Mouse (Mus musculus): ENCODE measurements around the gene Traf3. TPM values are rescaled to one million over a fixed set of nuclear protein-coding genes. Genes with fewer than 3 reads are reported as not detected.
A peak's percentile ranks its signal among the peaks of the same experiment; 100 is the strongest.

Traf3 gene
- 29.3 and 29.8 TPM in 2 replicates for polyA plus RNA-seq (2012; rRNA removed)

DNA sequence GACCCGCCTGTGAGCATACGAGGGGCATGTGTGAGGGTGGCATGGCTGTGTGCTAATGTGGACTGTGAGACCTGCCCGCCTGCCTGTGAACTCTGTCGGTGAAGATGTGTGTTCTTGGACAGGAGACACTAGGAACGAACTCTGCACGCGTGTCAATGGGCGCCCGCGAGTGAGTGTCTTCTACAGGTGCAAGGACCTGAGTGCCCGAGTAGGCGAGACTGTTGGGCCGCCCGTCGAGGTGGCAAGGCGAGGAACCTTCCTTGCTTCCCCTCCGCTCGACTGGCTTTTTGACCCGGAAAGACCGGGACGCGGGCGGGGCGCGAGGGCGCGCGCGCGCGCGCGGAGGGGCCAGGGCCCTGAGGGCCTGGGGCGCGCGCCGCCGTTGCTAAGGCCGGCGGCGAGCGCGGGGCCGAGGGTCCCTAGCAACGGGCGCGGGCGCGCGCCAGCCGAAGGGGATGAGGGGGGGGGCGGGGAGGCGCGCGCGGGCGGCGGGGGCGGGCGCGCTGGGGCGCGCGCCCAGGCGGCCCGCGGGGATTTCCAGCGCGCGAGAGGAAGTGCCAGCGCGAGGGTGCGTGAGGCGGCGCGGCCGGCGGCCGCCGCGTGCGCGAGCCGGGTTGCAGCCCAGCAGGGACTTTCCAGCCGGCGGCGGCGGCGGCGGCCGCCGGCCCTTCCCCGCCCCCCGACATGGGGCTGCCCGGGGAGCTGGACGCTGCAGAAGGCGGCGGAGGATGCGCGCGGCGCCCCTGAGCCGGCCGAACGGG lies at the start of gene Traf3:
Traf3 (plus strand) TSS at position 540 of the 761 bp plus-strand sequence.
- TF ChIP-seq POLR2A (IDR thresholded peaks at IDR 0.05; ENCODE audit: borderline replicate concordance, insufficient read depth, low read length): no peak
- no peak for TF ChIP-seq CTCF (IDR thresholded peaks at IDR 0.05; ENCODE audit: borderline replicate concordance, insufficient read depth, low read depth, low read length)
- H3K4me1 ChIP-seq (ENCODE audit: control insufficient read depth, insufficient read depth, low read length): peaks cover 4% of the 10 kb centered on the region; the same call in 1 of the 2 replicates
- WGBS: 3% methylated on average over 87 of the region's 105 CpGs

DNA sequence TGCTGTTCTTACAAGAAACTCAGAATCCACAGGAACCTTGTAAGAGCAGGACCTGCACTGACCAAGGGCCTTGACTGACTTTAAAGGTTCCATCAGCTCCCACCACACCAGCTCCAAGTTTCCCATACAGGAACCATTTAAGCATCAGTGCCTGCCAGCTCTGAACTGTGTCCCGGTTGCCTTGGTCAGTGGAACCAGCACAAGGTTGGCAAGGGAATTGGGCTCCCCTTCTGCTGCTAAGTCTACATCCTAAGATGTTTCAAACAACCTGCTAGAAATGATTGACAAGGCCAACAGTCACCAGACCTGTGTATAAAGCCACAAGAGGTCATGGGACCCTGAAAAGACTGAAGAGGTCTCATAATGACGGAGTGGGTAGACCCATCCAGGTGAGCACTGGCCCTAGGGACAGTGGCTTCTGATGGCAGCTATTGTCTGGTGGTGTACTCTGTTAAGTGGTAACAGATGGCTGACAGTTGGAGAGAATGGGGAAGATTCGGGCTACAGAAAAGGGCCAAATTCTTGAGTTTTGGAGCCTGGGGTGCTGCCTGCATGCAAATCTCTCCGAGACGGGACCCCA lies 46.6 kb upstream of the Traf3 start:
- H3K27ac ChIP-seq (ENCODE audit: insufficient read depth, low read length): no peak overlapping the region
- peaks cover 27% of the 10 kb centered on the region for H3K4me1 ChIP-seq (ENCODE audit: control insufficient read depth, insufficient read depth, low read length)
- H3K4me3 ChIP-seq (replicated peaks; ENCODE audit: insufficient read depth, low read depth, low read length): no peak overlapping the region
- peak; percentile 71 to 72 for DNase-seq
- no peak for TF ChIP-seq CTCF (IDR thresholded peaks at IDR 0.05; ENCODE audit: borderline replicate concordance, insufficient read depth, low read depth, low read length)
- TF ChIP-seq POLR2A (IDR thresholded peaks at IDR 0.05; ENCODE audit: borderline replicate concordance, insufficient read depth, low read length): no peak
- WGBS: 15% methylated on average over 5 of the region's 5 CpGs
- H3K27me3 ChIP-seq (ENCODE audit: control insufficient read depth, insufficient read depth, low read length): no peaks in the 10 kb centered on the region

More for the DNA sequence above, at the start of gene Traf3:
- Histone ChIP-seq H3K27ac (ENCODE audit: insufficient read depth, low read length) (peak within 1 kb of the TSS; percentile 41), H3K27me3 (ENCODE audit: control insufficient read depth, insufficient read depth, low read length) (no peaks in the 10 kb centered on the region), H3K4me3 (replicated peaks; ENCODE audit: insufficient read depth, low read depth, low read length) (peak within 1 kb of the TSS; percentile 71)
- peak; percentile 65 to 67 for DNase-seq

DNA sequence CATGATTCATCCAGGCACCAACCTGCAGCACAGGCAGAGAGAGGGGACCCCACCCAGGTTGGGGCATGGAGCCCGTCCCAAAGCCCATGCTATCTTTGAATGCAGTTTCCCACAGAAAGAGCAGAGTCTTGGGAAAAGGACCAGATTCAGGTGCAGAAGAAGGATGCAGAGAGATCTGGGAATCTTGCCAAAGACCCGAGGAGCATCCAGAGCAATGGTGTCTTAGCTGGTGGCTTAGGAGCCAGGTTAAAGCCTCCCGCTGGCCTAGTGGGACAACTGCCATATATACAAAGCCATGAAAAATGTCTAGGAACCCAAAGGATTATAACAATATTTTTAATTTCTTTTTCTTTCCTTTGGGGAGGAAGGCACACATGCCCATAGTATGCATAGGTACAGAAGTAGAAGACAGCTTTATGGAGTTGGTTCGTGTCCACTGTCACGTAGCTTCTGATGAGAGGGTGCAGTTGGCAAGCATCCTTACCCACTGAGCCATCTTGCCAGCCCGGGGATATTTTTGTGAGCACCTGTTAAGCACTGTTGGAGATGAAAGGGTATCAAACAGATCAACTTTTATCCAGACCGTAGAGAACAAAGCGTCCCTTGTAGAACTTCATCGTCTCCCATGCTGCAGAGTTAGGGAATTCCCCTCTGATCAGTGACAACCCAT lies 45.1 kb upstream of the Traf3 start:
- Histone ChIP-seq H3K27ac (ENCODE audit: insufficient read depth, low read length) (no peak overlapping the region), H3K4me1 (ENCODE audit: control insufficient read depth, insufficient read depth, low read length) (peaks cover 27% of the 10 kb centered on the region), H3K27me3 (ENCODE audit: control insufficient read depth, insufficient read depth, low read length) (no peaks in the 10 kb centered on the region), H3K4me3 (replicated peaks; ENCODE audit: insufficient read depth, low read depth, low read length) (no peak overlapping the region)
- DNase-seq: peak; percentile 60 to 77
- 24% methylated on average over 9 of the region's 9 CpGs for WGBS
- TF ChIP-seq CTCF (IDR thresholded peaks at IDR 0.05; ENCODE audit: borderline replicate concordance, insufficient read depth, low read depth, low read length): no peak

DNA sequence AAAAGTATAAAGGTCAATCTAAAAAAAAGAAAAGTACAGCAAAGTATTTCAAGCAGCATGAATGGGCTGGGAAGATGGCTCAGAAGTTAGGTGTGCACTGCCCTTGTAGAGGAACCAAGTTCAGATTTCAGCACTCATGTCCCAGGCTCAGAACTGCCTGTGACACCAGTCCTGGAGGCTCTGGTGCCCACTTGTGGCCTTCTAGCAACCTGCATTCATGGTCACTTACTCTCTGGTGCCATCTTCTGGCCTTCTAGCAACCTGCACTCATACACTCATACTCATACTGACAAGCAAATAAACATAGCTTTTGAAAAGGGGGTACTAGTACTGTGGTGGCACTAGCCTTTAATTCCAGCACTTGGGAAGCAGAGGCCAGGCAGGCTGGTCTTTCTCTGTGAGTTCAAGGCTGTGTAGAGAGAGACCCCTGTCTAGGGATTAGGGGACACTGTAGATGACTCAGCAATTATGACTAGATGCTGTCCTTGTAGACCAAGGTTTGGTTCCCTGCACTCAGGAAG lies 43.8 kb upstream of the Traf3 start:
- Histone ChIP-seq H3K4me3 (replicated peaks; ENCODE audit: insufficient read depth, low read depth, low read length) (no peak overlapping the region), H3K27me3 (ENCODE audit: control insufficient read depth, insufficient read depth, low read length) (no peaks in the 10 kb centered on the region), H3K4me1 (ENCODE audit: control insufficient read depth, insufficient read depth, low read length) (peaks cover 27% of the 10 kb centered on the region), H3K27ac (ENCODE audit: insufficient read depth, low read length) (no peak overlapping the region)
- DNase-seq: no peak
- TF ChIP-seq POLR2A (IDR thresholded peaks at IDR 0.05; ENCODE audit: borderline replicate concordance, insufficient read depth, low read length): no peak
- TF ChIP-seq CTCF (IDR thresholded peaks at IDR 0.05; ENCODE audit: borderline replicate concordance, insufficient read depth, low read depth, low read length): peak; percentile 49

- H3K4me1 ChIP-seq (ENCODE audit: control insufficient read depth, insufficient read depth, low read length): peaks cover 16% of the 10 kb centered on the region
- H3K4me3 ChIP-seq (replicated peaks; ENCODE audit: insufficient read depth, low read depth, low read length): no peak overlapping the region
- no peak for DNase-seq
- H3K27ac ChIP-seq (ENCODE audit: insufficient read depth, low read length): no peak overlapping the region
- no peaks in the 10 kb centered on the region for H3K27me3 ChIP-seq (ENCODE audit: control insufficient read depth, insufficient read depth, low read length)
- TF ChIP-seq CTCF (IDR thresholded peaks at IDR 0.05; ENCODE audit: borderline replicate concordance, insufficient read depth, low read depth, low read length) (no peak), POLR2A (IDR thresholded peaks at IDR 0.05; ENCODE audit: borderline replicate concordance, insufficient read depth, low read length) (no peak)
- WGBS: 83% methylated on average over 14 of the region's 14 CpGs
Measured at GRCm38 (mm10) chr12:111124601-111125260, 41.4 kb upstream of the Traf3 start.

GRCm38 (mm10) chr12:111125666-111126065 lies 40.5 kb upstream of the Traf3 start:
- Histone ChIP-seq H3K27ac (ENCODE audit: insufficient read depth, low read length) (no peak overlapping the region), H3K4me1 (ENCODE audit: control insufficient read depth, insufficient read depth, low read length) (peaks cover 8% of the 10 kb centered on the region), H3K27me3 (ENCODE audit: control insufficient read depth, insufficient read depth, low read length) (no peaks in the 10 kb centered on the region), H3K4me3 (replicated peaks; ENCODE audit: insufficient read depth, low read depth, low read length) (no peak overlapping the region)
- TF ChIP-seq POLR2A (IDR thresholded peaks at IDR 0.05; ENCODE audit: borderline replicate concordance, insufficient read depth, low read length) (no peak), CTCF (IDR thresholded peaks at IDR 0.05; ENCODE audit: borderline replicate concordance, insufficient read depth, low read depth, low read length) (no peak)
- DNase-seq: peak in 1 of 2 experiments; percentile 42
- 42% methylated on average over 6 of the region's 6 CpGs for WGBS

- H3K27ac ChIP-seq (ENCODE audit: insufficient read depth, low read length): no peak overlapping the region
- 42% methylated on average over 7 of the region's 7 CpGs for WGBS
Measured at GRCm38 (mm10) chr12:111134169-111134568, 32.0 kb upstream of the Traf3 start.

More at GRCm38 (mm10) chr12:111134169-111134568, 32.0 kb upstream of the Traf3 start:
- H3K4me3 ChIP-seq (replicated peaks; ENCODE audit: insufficient read depth, low read depth, low read length): no peak overlapping the region
- DNase-seq: peak; percentile 64 to 69
- H3K27me3 ChIP-seq (ENCODE audit: control insufficient read depth, insufficient read depth, low read length): no peaks in the 10 kb centered on the region
- TF ChIP-seq CTCF (IDR thresholded peaks at IDR 0.05; ENCODE audit: borderline replicate concordance, insufficient read depth, low read depth, low read length) (no peak), POLR2A (IDR thresholded peaks at IDR 0.05; ENCODE audit: borderline replicate concordance, insufficient read depth, low read length) (no peak)
- peaks cover 8% of the 10 kb centered on the region for H3K4me1 ChIP-seq (ENCODE audit: control insufficient read depth, insufficient read depth, low read length)

Measured in cerebellum, adult 2 months (tissue).